Mouse (Mus musculus) heart, embryonic 16.5 days (tissue): ENCODE data around the gene Pdlim3. TPM values are rescaled to one million over a fixed set of nuclear protein-coding genes. Genes with fewer than 3 reads are reported as not detected.
A peak's percentile ranks its signal among the peaks of the same experiment; 100 is the strongest.
"Not testable (repeated sequence)": the region's sequence is repeated elsewhere in the genome, so short reads cannot be mapped to it uniquely, and the experiment has no call there.

Experiments
- ATAC-seq: fragments of 200-750 bp; cut with Nextera tagmentation; replicated peaks from 2 replicates; pipeline ENCODE4 v1.8.0; 2017; ENCODE audit warnings: moderate number of reproducible peaks; ENCODE audit not compliant: insufficient read depth, low FRiP score; ENCODE audit errors: extremely low read depth
- H3K27ac ChIP-seq: fragments of 300-500 bp; sonication (generic); 2 replicates; pipeline ENCODE4 v1.5.1; 2014; ENCODE audit warnings: mild to moderate bottlenecking, low read length, control low read depth, moderate library complexity
- H3K27me3 ChIP-seq: fragments of 300-500 bp; sonication (generic); 2 replicates; pipeline ENCODE4 v1.6.1; 2014; ENCODE audit warnings: low read length, mixed read lengths; ENCODE audit not compliant: control insufficient read depth, insufficient read depth
- H3K36me3 ChIP-seq: fragments of 300-500 bp; sonication (generic); 2 replicates; pipeline ENCODE4 v1.6.1; 2014; ENCODE audit not compliant: control insufficient read depth, insufficient read depth
- H3K4me1 ChIP-seq: fragments of 300-500 bp; sonication (generic); 2 replicates; pipeline ENCODE4 v1.6.1; 2014; ENCODE audit warnings: low read length, mixed read lengths; ENCODE audit not compliant: control insufficient read depth, insufficient read depth
- H3K4me2 ChIP-seq: fragments of 300-500 bp; sonication (generic); 2 replicates; pipeline ENCODE4 v1.6.1; 2014; ENCODE audit warnings: low read depth, mild to moderate bottlenecking, control low read depth, low read length
- H3K4me3 ChIP-seq: fragments of 300-500 bp; sonication (generic); 2 replicates; pipeline ENCODE4 v1.5.1; 2014; ENCODE audit warnings: mild to moderate bottlenecking, control low read depth, low read length
- H3K9ac ChIP-seq: fragments of 300-500 bp; sonication (generic); 2 replicates; pipeline ENCODE4 v1.6.1; 2014; ENCODE audit warnings: low read length, control low read depth
- H3K9me3 ChIP-seq: fragments of 300-500 bp; sonication (generic); replicated peaks from 2 replicates; pipeline ENCODE4 v1.6.1; 2016; ENCODE audit warnings: low read length; ENCODE audit not compliant: control insufficient read depth
- WGBS: fragments of 180-500 bp; shearing (Covaris S2); extraction: QIAGEN DNeasy Blood & Tissue Kit; methylation state at CpG from one replicate; pipeline ENCODE4 v1.1.7; 2014; 5-methylcytosine and 5-hydroxymethylcytosine counted together
- polyA plus RNA-seq: library from polyadenylated mRNA; unstranded; fragments of >200 nt; fragmentation: Nextera tagmentation; extraction: Ambion mirVana; gene quantifications from 2 replicates; pipeline ENCODE4 v1.2.1, GENCODE M21; 2015

Gene Pdlim3
- polyA plus RNA-seq: 148 and 158 TPM in 2 replicates

GRCm38 (mm10) chr8:45885202-45885685 is at the start of gene Pdlim3:
Pdlim3 (plus strand) TSS chr8:45885461.
- Histone ChIP-seq H3K27ac (peak within 1 kb of the TSS; percentile 91), H3K4me3 (peak within 1 kb of the TSS; percentile 64), H3K36me3 (no peaks in the 10 kb centered on the region), H3K9me3 (no peaks in the 10 kb centered on the region), H3K27me3 (no peaks in the 10 kb centered on the region; the same call in 1 of the 2 replicates), H3K4me2 (peak within 1 kb of the TSS; percentile 83), H3K9ac (peak within 1 kb of the TSS; percentile 81), H3K4me1 (peaks cover 16% of the 10 kb centered on the region)
- WGBS: under 1% methylated on average over 22 of the region's 22 CpGs
- peak; percentile 89 for ATAC-seq

- ATAC-seq: no peak
- 85% methylated on average over 5 of the region's 5 CpGs for WGBS
- Histone ChIP-seq H3K4me2 (no peak overlapping the region), H3K36me3 (no peaks in the 10 kb centered on the region), H3K27me3 (no peaks in the 10 kb centered on the region), H3K27ac (peak overlapping the region; percentile 15), H3K4me1 (peaks cover 21% of the 10 kb centered on the region), H3K9me3 (no peaks in the 10 kb centered on the region), H3K9ac (no peak overlapping the region), H3K4me3 (no peak overlapping the region)
Observed at GRCm38 (mm10) chr8:45843306-45843705, 42.0 kb upstream of the Pdlim3 start.

DNA sequence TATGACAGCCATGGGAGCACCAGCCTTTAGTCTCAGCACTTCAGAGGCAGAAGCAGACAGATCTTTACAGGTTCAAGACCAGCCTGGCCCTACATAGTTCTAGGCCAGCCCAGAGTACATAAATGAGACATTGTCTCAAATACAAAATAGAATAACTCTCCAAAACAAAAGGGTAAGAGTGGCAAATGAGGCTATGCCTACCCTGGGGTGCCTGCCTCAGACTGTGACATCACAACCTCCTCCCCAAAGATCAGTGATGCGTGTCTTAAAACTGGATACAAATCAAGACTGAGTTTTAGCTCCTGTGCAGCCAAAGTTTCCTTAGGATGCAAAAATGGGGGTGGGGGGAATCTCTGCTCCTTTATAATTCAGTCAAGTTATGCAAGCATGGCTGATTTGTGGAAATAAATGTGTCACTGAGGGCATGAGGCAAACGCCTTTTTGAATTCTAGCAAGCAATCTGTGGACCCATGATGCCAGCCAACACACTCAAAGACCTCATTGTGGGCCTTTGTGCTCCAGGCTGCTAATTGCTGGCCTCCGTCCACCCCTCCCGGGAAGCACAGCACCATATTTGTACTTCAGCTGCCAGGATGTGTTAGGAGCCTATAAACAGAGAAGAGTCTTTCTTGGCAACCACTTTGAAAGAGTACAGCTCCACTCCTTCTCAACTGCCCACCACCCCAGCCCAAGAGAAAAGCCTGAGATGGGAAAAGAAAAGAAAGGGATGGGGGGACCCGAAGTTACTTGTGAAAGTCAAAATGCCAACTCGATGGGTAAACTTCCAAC is 41.0 kb upstream of the Pdlim3 start:
- H3K27ac ChIP-seq: peak overlapping the region; percentile 87

GRCm38 (mm10) chr8:45844911-45845481 is 40.3 kb upstream of the Pdlim3 start:
- peak overlapping the region; percentile 38; the same call in 1 of the 2 replicates for H3K9ac ChIP-seq
- peak; percentile 74 for ATAC-seq
- H3K9me3 ChIP-seq: no peaks in the 10 kb centered on the region
- no peaks in the 10 kb centered on the region for H3K27me3 ChIP-seq
- H3K36me3 ChIP-seq: no peaks in the 10 kb centered on the region
- peak overlapping the region; percentile 28 for H3K4me2 ChIP-seq
- H3K4me3 ChIP-seq: no peak overlapping the region
- 10% methylated on average over 14 of the region's 14 CpGs for WGBS
- peaks cover 21% of the 10 kb centered on the region for H3K4me1 ChIP-seq
- H3K27ac ChIP-seq: peak overlapping the region; percentile 87

More for the DNA sequence above, 41.0 kb upstream of the Pdlim3 start:
- Histone ChIP-seq H3K9ac (no peak overlapping the region), H3K9me3 (no peaks in the 10 kb centered on the region), H3K4me3 (no peak overlapping the region), H3K4me1 (peaks cover 21% of the 10 kb centered on the region), H3K36me3 (no peaks in the 10 kb centered on the region), H3K4me2 (peak overlapping the region; percentile 28), H3K27me3 (no peaks in the 10 kb centered on the region)
- ATAC-seq: peak; percentile 43
- 45% methylated on average over 6 of the region's 6 CpGs for WGBS

- 69% methylated on average over 4 of the region's 4 CpGs for WGBS
- H3K9me3 ChIP-seq: no peaks in the 10 kb centered on the region
- no peak for ATAC-seq
- no peaks in the 10 kb centered on the region for H3K27me3 ChIP-seq
- H3K36me3 ChIP-seq: no peaks in the 10 kb centered on the region
- H3K9ac ChIP-seq: no peak overlapping the region
- H3K4me2 ChIP-seq: no peak overlapping the region
- peaks cover 21% of the 10 kb centered on the region for H3K4me1 ChIP-seq
- no peak overlapping the region for H3K4me3 ChIP-seq
- H3K27ac ChIP-seq: peak overlapping the region; percentile 87
Observed at GRCm38 (mm10) chr8:45845906-45846305, 39.4 kb upstream of the Pdlim3 start.

DNA sequence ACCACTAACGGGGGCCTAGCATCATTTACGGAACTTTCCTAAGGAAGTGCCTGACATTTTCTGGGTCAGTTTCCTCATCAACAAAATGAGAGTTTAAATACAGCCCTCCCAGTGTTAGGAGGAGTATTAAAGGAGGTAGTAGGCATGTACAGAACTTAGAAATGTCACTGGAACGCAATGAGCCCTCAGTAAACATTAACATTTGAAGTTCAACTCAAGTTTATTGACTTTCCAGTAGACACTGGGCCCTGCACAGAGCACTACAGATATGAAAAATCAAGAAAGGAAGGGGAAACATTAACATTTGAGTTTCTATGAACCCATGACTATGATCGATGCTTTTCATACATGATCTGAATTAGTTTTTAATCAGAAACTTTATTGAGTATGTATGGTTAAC is 30.1 kb upstream of the Pdlim3 start:
- Histone ChIP-seq H3K27me3 (no peaks in the 10 kb centered on the region), H3K36me3 (no peaks in the 10 kb centered on the region), H3K4me2 (no peak overlapping the region), H3K4me1 (peaks cover 7% of the 10 kb centered on the region), H3K9ac (no peak overlapping the region), H3K4me3 (no peak overlapping the region), H3K27ac (no peak overlapping the region), H3K9me3 (no peaks in the 10 kb centered on the region)
- WGBS: 81% methylated on average over 4 of the region's 4 CpGs
- no peak for ATAC-seq

DNA sequence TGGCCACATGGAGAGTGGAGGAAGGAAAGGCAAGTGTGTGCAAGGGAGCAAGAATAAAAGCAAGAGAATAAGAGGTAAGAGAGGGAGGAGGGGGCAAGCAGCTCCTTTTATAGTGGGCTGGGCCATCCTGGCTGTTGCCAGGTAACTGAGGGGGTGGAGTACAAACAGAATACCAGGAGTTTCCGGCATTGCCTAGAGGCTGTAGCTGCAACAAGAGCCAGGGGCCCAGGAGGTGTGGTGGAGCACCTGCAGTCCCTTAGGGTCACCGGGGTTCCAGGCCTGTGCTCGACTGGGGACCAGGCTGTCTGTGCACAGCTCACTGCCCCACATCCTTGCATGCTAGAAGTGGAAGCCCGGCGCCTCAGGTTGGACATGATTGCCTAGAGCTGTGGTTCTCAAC is 27.5 kb upstream of the Pdlim3 start:
- Histone ChIP-seq H3K27me3 (no peaks in the 10 kb centered on the region), H3K36me3 (no peaks in the 10 kb centered on the region), H3K9ac (no peak overlapping the region), H3K9me3 (no peaks in the 10 kb centered on the region), H3K27ac (no peak overlapping the region), H3K4me1 (peaks cover 7% of the 10 kb centered on the region), H3K4me2 (no peak overlapping the region), H3K4me3 (no peak overlapping the region)
- 56% methylated on average over 5 of the region's 5 CpGs for WGBS
- no peak for ATAC-seq

GRCm38 (mm10) chr8:45858391-45858790 is 26.9 kb upstream of the Pdlim3 start:
- ATAC-seq: no peak
- 53% methylated on average over 9 of the region's 9 CpGs for WGBS

DNA sequence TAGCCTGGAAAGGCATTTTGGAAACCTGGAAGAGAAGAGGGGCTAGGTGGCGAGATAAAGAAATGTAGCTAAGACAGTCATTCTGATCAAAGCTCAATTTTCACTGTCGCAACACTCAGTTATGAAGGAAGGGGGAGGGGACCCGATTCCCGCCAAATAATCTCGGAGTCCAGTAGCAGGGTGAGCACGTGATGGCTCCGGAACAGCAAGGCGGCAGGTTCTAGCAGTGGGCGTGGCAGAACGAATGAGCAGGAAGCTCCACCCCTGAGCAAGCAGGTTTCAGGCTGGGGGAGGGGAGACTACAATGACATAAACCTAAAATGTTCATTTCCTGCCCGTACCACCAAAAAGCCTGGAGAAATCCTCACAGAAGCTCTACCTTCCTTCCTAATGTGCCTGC is 13.7 kb upstream of the Pdlim3 start:
- H3K9me3 ChIP-seq, H3K9ac ChIP-seq, ATAC-seq, H3K27me3 ChIP-seq, H3K36me3 ChIP-seq, H3K4me3 ChIP-seq: not testable (repeated sequence)
- Histone ChIP-seq H3K4me1 (peaks cover 15% of the 10 kb centered on the region), H3K27ac (peak overlapping the region; percentile 66), H3K4me2 (peak overlapping the region; percentile 23; the same call in 1 of the 2 replicates)
- WGBS: 58% methylated on average over 11 of the region's 11 CpGs

More at GRCm38 (mm10) chr8:45858391-45858790, 26.9 kb upstream of the Pdlim3 start:
- H3K9me3 ChIP-seq: no peaks in the 10 kb centered on the region
- H3K4me1 ChIP-seq: peaks cover 7% of the 10 kb centered on the region
- no peak overlapping the region for H3K4me2 ChIP-seq
- no peak overlapping the region for H3K4me3 ChIP-seq
- H3K27me3 ChIP-seq: no peaks in the 10 kb centered on the region
- H3K27ac ChIP-seq: no peak overlapping the region
- H3K9ac ChIP-seq: no peak overlapping the region
- H3K36me3 ChIP-seq: no peaks in the 10 kb centered on the region
